Mouse (Mus musculus) hindbrain, embryonic 13.5 days (tissue): ENCODE measurements around the gene Tacc2. TPM values are rescaled to one million over a fixed set of nuclear protein-coding genes. Genes with fewer than 3 reads are reported as not detected.

Source experiments
- ATAC-seq: fragments of 200-750 bp; cut with Nextera tagmentation; 2 replicates; pipeline ENCODE4 v1.8.0; 2017; ENCODE audit warnings: moderate TSS enrichment; ENCODE audit not compliant: low FRiP score
- H3K27ac ChIP-seq: fragments of 300-500 bp; sonication (generic); 2 replicates; pipeline ENCODE4 v1.5.1; 2015; ENCODE audit warnings: inconsistent platforms, mild to moderate bottlenecking, moderate library complexity
- H3K27me3 ChIP-seq: fragments of 300-500 bp; sonication (generic); 2 replicates; pipeline ENCODE4 v1.6.1; 2015; ENCODE audit warnings: mild to moderate bottlenecking, inconsistent platforms
- H3K36me3 ChIP-seq: fragments of 300-500 bp; sonication (generic); 2 replicates; pipeline ENCODE4 v1.6.1; 2015; ENCODE audit warnings: mild to moderate bottlenecking, inconsistent platforms
- H3K4me1 ChIP-seq: fragments of 300-500 bp; sonication (generic); replicated peaks from 2 replicates; pipeline ENCODE4 v1.6.1; 2015; ENCODE audit warnings: inconsistent platforms
- H3K4me2 ChIP-seq: fragments of 300-500 bp; sonication (generic); 2 replicates; pipeline ENCODE4 v1.6.1; 2015; ENCODE audit warnings: inconsistent platforms, mild to moderate bottlenecking, moderate library complexity
- H3K4me3 ChIP-seq: fragments of 300-500 bp; sonication (generic); 2 replicates; pipeline ENCODE4 v1.5.1; 2015; ENCODE audit warnings: mild to moderate bottlenecking, inconsistent platforms
- H3K9ac ChIP-seq: fragments of 300-500 bp; sonication (generic); 2 replicates; pipeline ENCODE4 v1.6.1; 2015; ENCODE audit warnings: mild to moderate bottlenecking, inconsistent platforms
- H3K9me3 ChIP-seq: fragments of 300-500 bp; sonication (generic); 2 replicates; pipeline ENCODE4 v1.6.1; 2016; ENCODE audit warnings: inconsistent platforms
- WGBS: fragments of 180-500 bp; shearing (Covaris S2); methylation state at CpG from one replicate; pipeline ENCODE4 v1.1.7; 2015; 5-methylcytosine and 5-hydroxymethylcytosine counted together
- polyA plus RNA-seq: library from polyadenylated mRNA; unstranded; fragments of >200 nt; fragmentation: Nextera tagmentation; extraction: Ambion mirVana; gene quantifications from 2 replicates; pipeline ENCODE4 v1.2.1, GENCODE M21; 2015

Gene Tacc2
- polyA plus RNA-seq, 1 experiment from 2014 or later, result 59.1 TPM

GRCm38 (mm10) chr7:130749165-130749564, 171.9 kb downstream of the Tacc2 start:
- H3K36me3 ChIP-seq, result peaks cover 68% of the 10 kb centered on the region
- H3K27me3 ChIP-seq, result no peaks in the 10 kb centered on the region
- H3K9ac ChIP-seq, result no peak overlapping the region
- peak overlapping the region; percentile 90 for H3K27ac ChIP-seq
- WGBS, result 87% methylated on average over 4 of the region's 4 CpGs
- H3K4me1 ChIP-seq, result peaks cover 53% of the 10 kb centered on the region
- ATAC-seq, result no peak
- no peak overlapping the region for H3K4me3 ChIP-seq
- no peak overlapping the region for H3K4me2 ChIP-seq
- no peaks in the 10 kb centered on the region for H3K9me3 ChIP-seq

GRCm38 (mm10) chr7:130750752-130751490, 173.7 kb downstream of the Tacc2 start:
- Histone ChIP-seq H3K4me1 (peaks cover 67% of the 10 kb centered on the region), H3K9ac (no peak overlapping the region), H3K9me3 (no peaks in the 10 kb centered on the region), H3K27ac (peak overlapping the region; percentile 90), H3K36me3 (peaks cover 65% of the 10 kb centered on the region), H3K27me3 (no peaks in the 10 kb centered on the region), H3K4me3 (no peak overlapping the region), H3K4me2 (no peak overlapping the region)
- ATAC-seq, result peak; percentile 71
- WGBS, result 15% methylated on average over 17 of the region's 17 CpGs

DNA sequence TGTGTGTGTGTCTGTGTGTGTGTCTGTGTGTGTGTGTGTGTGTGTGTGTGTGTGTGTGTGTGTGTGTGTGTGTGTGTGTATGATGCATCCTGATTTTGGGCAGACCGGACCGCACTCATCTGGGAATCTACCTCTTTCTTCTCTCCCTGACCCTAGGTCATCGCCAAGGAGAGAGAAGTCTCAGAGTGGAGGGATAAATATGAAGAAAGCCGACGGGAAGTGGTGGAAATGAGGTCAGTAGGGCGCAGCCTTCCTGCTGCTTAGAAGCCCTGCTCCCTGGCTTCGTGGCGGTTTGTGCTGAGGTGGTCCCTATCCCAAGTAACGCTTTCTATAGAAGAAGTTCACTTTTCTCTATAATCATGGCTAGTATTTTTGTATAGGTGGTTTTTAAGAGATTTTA, 174.4 kb downstream of the Tacc2 start:
- H3K36me3 ChIP-seq, result peaks cover 57% of the 10 kb centered on the region

DNA sequence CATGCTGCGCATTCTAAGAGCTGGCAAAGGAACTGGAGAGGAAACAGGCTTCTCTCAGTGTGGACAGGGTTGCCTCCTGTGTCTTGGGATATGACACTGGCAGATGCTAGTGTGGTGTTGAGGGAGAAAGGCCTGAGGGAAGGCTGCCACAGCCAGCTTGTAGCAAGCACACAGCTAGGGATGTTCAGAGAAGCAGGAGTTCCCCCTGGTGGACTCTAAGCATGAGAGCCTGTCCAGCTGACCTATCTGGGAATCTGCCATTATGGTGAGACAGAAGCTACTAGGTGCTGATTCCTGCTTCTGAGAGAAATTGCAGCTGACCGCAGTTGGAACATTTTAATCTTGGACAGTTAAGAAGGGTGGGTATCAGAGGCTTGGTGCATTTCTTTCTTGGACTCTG, 177.6 kb downstream of the Tacc2 start:
- H3K4me2 ChIP-seq, result no peak overlapping the region
- H3K4me3 ChIP-seq, result no peak overlapping the region
- H3K27me3 ChIP-seq, result no peaks in the 10 kb centered on the region
- H3K9ac ChIP-seq, result 0 out of 2 replicates have a peak overlapping the region, but pooled peaks have one; percentile 24
- 87% methylated on average over 2 of the region's 2 CpGs for WGBS
- H3K36me3 ChIP-seq, result peaks cover 61% of the 10 kb centered on the region
- peak overlapping the region; percentile 69; the same call in 1 of the 2 replicates for H3K27ac ChIP-seq
- H3K9me3 ChIP-seq, result no peaks in the 10 kb centered on the region
- ATAC-seq, result no peak
- H3K4me1 ChIP-seq, result peaks cover 49% of the 10 kb centered on the region

More for the DNA sequence above, 174.4 kb downstream of the Tacc2 start:
- ATAC-seq, result no peak
- H3K4me3 ChIP-seq, result no peak overlapping the region
- peaks cover 70% of the 10 kb centered on the region for H3K4me1 ChIP-seq
- H3K9ac ChIP-seq, result no peak overlapping the region
- H3K27me3 ChIP-seq, result no peaks in the 10 kb centered on the region
- H3K9me3 ChIP-seq, result no peaks in the 10 kb centered on the region
- H3K27ac ChIP-seq, result peak overlapping the region; percentile 90; the same call in 1 of the 2 replicates
- WGBS, result 31% methylated on average over 6 of the region's 9 CpGs
- 0 out of 2 replicates have a peak overlapping the region, but pooled peaks have one; percentile 4 for H3K4me2 ChIP-seq

DNA sequence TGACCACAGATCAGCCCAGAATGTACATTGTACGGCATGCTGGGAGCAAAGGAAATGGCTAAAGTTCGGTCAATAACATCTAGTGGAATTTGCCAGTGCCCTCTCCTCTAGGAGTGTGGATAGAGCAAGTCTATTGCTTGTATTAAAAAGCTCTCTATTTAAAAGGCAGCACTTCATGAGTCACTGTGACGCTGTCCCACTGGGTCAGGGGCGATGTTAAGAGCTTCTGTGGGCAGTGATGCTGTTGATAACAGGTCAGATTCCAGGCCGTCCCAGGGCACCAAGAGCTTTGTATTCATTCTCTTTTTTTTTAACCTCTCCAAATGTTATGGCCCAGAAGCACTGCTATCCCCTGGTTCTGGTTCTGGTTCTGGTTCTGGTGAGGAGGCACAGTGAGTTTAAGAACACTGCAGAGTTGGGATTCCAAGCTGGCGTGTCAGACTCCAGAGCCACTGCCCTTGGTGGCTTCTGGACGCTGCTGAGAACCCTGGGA, 179.2 kb downstream of the Tacc2 start:
- Histone ChIP-seq H3K27ac (peak overlapping the region; percentile 42; the same call in 1 of the 2 replicates), H3K9ac (no peak overlapping the region), H3K36me3 (peaks cover 76% of the 10 kb centered on the region), H3K27me3 (no peaks in the 10 kb centered on the region), H3K4me2 (no peak overlapping the region), H3K4me3 (no peak overlapping the region), H3K4me1 (peaks cover 33% of the 10 kb centered on the region), H3K9me3 (no peaks in the 10 kb centered on the region)
- 76% methylated on average over 7 of the region's 7 CpGs for WGBS
- ATAC-seq, result no peak

DNA sequence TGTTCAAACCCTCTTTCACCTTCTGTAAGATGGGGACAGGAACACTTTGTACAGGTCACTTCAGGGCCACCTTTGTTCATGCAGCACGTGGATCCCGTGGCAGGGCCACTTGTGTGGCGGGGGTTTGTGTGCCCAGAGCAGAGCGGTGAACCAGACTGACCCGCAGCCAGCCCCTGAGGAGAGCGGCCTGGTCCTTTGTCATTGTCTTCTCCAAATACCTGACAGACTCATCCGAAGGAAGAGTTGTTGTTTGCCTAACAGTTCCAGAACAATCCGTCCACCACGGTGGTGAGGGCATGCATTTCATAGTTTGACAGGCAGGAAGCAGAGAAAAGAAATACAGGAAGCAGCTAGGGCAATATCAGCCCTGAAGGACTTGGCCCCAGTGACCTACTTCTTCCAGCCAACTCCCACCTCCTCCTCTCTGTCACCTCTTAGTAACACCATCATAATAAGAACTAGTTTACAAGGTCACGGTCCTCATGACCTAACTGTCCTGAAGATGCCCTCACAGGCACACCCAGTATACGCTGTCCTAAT, 180.2 kb downstream of the Tacc2 start:
- Histone ChIP-seq H3K9ac (no peak overlapping the region), H3K36me3 (peaks cover 72% of the 10 kb centered on the region), H3K9me3 (no peaks in the 10 kb centered on the region), H3K4me2 (no peak overlapping the region), H3K4me3 (no peak overlapping the region), H3K4me1 (peaks cover 32% of the 10 kb centered on the region), H3K27ac (no peak overlapping the region), H3K27me3 (no peaks in the 10 kb centered on the region)
- WGBS, result 79% methylated on average over 11 of the region's 11 CpGs
- no peak for ATAC-seq

- peaks cover 71% of the 10 kb centered on the region for H3K36me3 ChIP-seq
- H3K4me3 ChIP-seq, result no peak overlapping the region
- peaks cover 10% of the 10 kb centered on the region for H3K4me1 ChIP-seq
- H3K9me3 ChIP-seq, result no peaks in the 10 kb centered on the region
- 41% methylated on average over 17 of the region's 17 CpGs for WGBS
- no peak overlapping the region for H3K9ac ChIP-seq
- no peaks in the 10 kb centered on the region for H3K27me3 ChIP-seq
- H3K27ac ChIP-seq, result peak overlapping the region; percentile 75
- H3K4me2 ChIP-seq, result no peak overlapping the region
- peak; percentile 66 for ATAC-seq
Observed at GRCm38 (mm10) chr7:130762071-130762897, 185.0 kb downstream of the Tacc2 start.

- Histone ChIP-seq H3K4me3 (no peak overlapping the region), H3K36me3 (peaks cover 56% of the 10 kb centered on the region), H3K9ac (no peak overlapping the region), H3K4me1 (peaks cover 10% of the 10 kb centered on the region), H3K4me2 (no peak overlapping the region), H3K27me3 (no peaks in the 10 kb centered on the region), H3K27ac (no peak overlapping the region), H3K9me3 (no peaks in the 10 kb centered on the region)
- WGBS, result 95% methylated on average over 17 of the region's 17 CpGs
- ATAC-seq, result no peak
Observed at GRCm38 (mm10) chr7:130764160-130764559, 186.9 kb downstream of the Tacc2 start.

- Histone ChIP-seq H3K27me3 (no peaks in the 10 kb centered on the region), H3K4me2 (no peak overlapping the region), H3K27ac (no peak overlapping the region), H3K9ac (no peak overlapping the region), H3K36me3 (peaks cover 34% of the 10 kb centered on the region), H3K4me1 (peaks cover 11% of the 10 kb centered on the region), H3K9me3 (no peaks in the 10 kb centered on the region), H3K4me3 (no peak overlapping the region)
- ATAC-seq, result no peak
- 77% methylated on average over 30 of the region's 30 CpGs for WGBS
Observed at GRCm38 (mm10) chr7:130766411-130767170, 189.4 kb downstream of the Tacc2 start.

GRCm38 (mm10) chr7:130768151-130768550, 190.9 kb downstream of the Tacc2 start:
- no peak overlapping the region for H3K9ac ChIP-seq
- no peaks in the 10 kb centered on the region for H3K27me3 ChIP-seq
- H3K4me2 ChIP-seq, result no peak overlapping the region
- ATAC-seq, result no peak
- no peak overlapping the region for H3K27ac ChIP-seq
- H3K9me3 ChIP-seq, result no peaks in the 10 kb centered on the region
- peaks cover 31% of the 10 kb centered on the region for H3K36me3 ChIP-seq
- H3K4me1 ChIP-seq, result peaks cover 3% of the 10 kb centered on the region; the same call in 1 of the 2 replicates
- no peak overlapping the region for H3K4me3 ChIP-seq
- 91% methylated on average over 4 of the region's 4 CpGs for WGBS

DNA sequence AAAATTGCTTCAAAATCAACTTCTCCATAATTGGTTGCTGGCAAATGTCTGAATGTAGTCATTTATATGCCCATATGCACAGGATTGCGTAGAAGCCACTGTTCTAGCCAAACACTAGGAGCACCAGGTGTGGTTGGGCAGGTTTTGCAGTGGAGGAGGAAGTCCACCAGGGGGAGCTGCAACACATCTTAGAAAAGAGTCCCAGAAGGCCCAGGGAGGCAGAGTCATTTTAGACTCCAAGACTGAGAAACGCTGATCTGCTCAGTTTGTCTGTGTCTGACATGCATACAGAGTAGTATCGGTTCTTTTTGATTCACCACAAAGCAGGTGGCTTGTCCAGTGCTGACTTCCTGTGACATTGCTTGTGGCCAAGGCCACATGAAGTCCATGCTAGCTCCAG, 193.5 kb downstream of the Tacc2 start:
- WGBS, result 40% methylated on average over 3 of the region's 3 CpGs
- no peak overlapping the region for H3K9ac ChIP-seq
- H3K27ac ChIP-seq, result no peak overlapping the region
- peaks cover 3% of the 10 kb centered on the region; the same call in 1 of the 2 replicates for H3K4me1 ChIP-seq
- ATAC-seq, result no peak
- H3K4me2 ChIP-seq, result no peak overlapping the region
- no peak overlapping the region for H3K4me3 ChIP-seq
- H3K9me3 ChIP-seq, result no peaks in the 10 kb centered on the region
- H3K27me3 ChIP-seq, result no peaks in the 10 kb centered on the region
- peaks cover 11% of the 10 kb centered on the region for H3K36me3 ChIP-seq
